Comparison of ENCODE assay signal across 9 mouse cellular contexts in genomic region chr7:19520032-19520431, GRCm38 (mm10). TPM values are rescaled to one million over a fixed set of nuclear protein-coding genes. Genes with fewer than 3 reads are reported as not detected.
DNase-seq lines count a peak whose midpoint lies in the region; ATAC-seq lines count a peak whose summit lies in the region.
"Had no signal": no experiment of that assay in that cellular context is flagged by ENCODE, and none has a peak within 500 bp of the region (broad histone marks: within the 10 kb centered on the region; RNA-seq: fewer than 3 reads in every experiment).

No protein-coding gene starts in this region.

- DNase-seq in heart, adult 8-10 months (ENCODE audit: low spot score): no peak
- DNase-seq in embryonic facial prominence, embryonic 11.5 days (ENCODE audit: low spot score): peak; percentile 32
- no peak for DNase-seq in adrenal gland, postnatal 36 days
- no peak for DNase-seq in Muller cell, postnatal 12 days (ENCODE audit: inconsistent ontology term)
- no peak for DNase-seq in urinary bladder, postnatal 14 days (ENCODE audit: low spot score)
- DNase-seq: adrenal gland, postnatal 25 days had no signal

- H3K4me2 ChIP-seq in heart, embryonic 14.5 days (ENCODE audit: low read length): peak overlapping the region; percentile 72
- H3K4me2 ChIP-seq in embryonic facial prominence, embryonic 11.5 days (ENCODE audit: low read depth, low read length): peak overlapping the region; percentile 36
- H3K4me2 ChIP-seq in intestine, embryonic 15.5 days (replicated peaks): peak overlapping the region; percentile 49
- peak overlapping the region; percentile 49 for H3K4me2 ChIP-seq in midbrain, embryonic 15.5 days

- no peaks in the 10 kb centered on the region for H3K36me3 ChIP-seq in heart, embryonic 14.5 days (ENCODE audit: control insufficient read depth, insufficient read depth, low read length)
- H3K36me3 ChIP-seq in embryonic facial prominence, embryonic 11.5 days (replicated peaks; ENCODE audit: control insufficient read depth, insufficient read depth, low read depth, low read length): no peaks in the 10 kb centered on the region
- H3K36me3 ChIP-seq in intestine, embryonic 15.5 days: no peaks in the 10 kb centered on the region
- no peaks in the 10 kb centered on the region for H3K36me3 ChIP-seq in midbrain, embryonic 15.5 days (replicated peaks)

- 2% methylated on average over 23 of the region's 23 CpGs for WGBS in heart, embryonic 14.5 days
- 6% methylated on average over 18 of the region's 23 CpGs for WGBS in embryonic facial prominence, embryonic 11.5 days
- WGBS in intestine, embryonic 15.5 days: 7% methylated on average over 23 of the region's 23 CpGs
- 3% methylated on average over 23 of the region's 23 CpGs for WGBS in midbrain, embryonic 15.5 days

- peaks cover 15 to 29% of the 10 kb centered on the region in 2 experiments; a peak in 3 of 4 replicates for H3K4me1 ChIP-seq in heart, embryonic 14.5 days (ENCODE audit: control insufficient read depth in 2 of 2, insufficient read depth in 2 of 2, low read length in 2 of 2)
- H3K4me1 ChIP-seq in embryonic facial prominence, embryonic 11.5 days (ENCODE audit: control insufficient read depth, insufficient read depth, low read length): peaks cover 7% of the 10 kb centered on the region; the same call in 1 of the 2 replicates
- H3K4me1 ChIP-seq in intestine, embryonic 15.5 days (replicated peaks): peaks cover 30% of the 10 kb centered on the region
- peaks cover 35% of the 10 kb centered on the region for H3K4me1 ChIP-seq in midbrain, embryonic 15.5 days

- H3K9me3 ChIP-seq in heart, embryonic 14.5 days (ENCODE audit: control insufficient read depth, low read length): no peaks in the 10 kb centered on the region
- no peaks in the 10 kb centered on the region for H3K9me3 ChIP-seq in embryonic facial prominence, embryonic 11.5 days (replicated peaks; ENCODE audit: control insufficient read depth, low read length)
- no peaks in the 10 kb centered on the region for H3K9me3 ChIP-seq in intestine, embryonic 15.5 days
- H3K9me3 ChIP-seq in midbrain, embryonic 15.5 days: no peaks in the 10 kb centered on the region

- H3K4me3 ChIP-seq in heart, embryonic 14.5 days (ENCODE audit: control insufficient read depth in 1 of 2, insufficient read depth in 1 of 2, low read depth in 1 of 2, low read length in 2 of 2): peak overlapping the region; percentile 24 to 37
- peak overlapping the region; percentile 26 for H3K4me3 ChIP-seq in embryonic facial prominence, embryonic 11.5 days (ENCODE audit: low read depth, low read length)
- H3K4me3 ChIP-seq in intestine, embryonic 15.5 days (replicated peaks): peak overlapping the region; percentile 4
- H3K4me3 ChIP-seq in midbrain, embryonic 15.5 days: peak overlapping the region; percentile 26

- H3K27me3 ChIP-seq in heart, embryonic 14.5 days (ENCODE audit: control insufficient read depth, insufficient read depth, low read length): peaks cover 79% of the 10 kb centered on the region
- H3K27me3 ChIP-seq in embryonic facial prominence, embryonic 11.5 days (ENCODE audit: control insufficient read depth, insufficient read depth, low read length): peaks cover 74% of the 10 kb centered on the region
- H3K27me3 ChIP-seq in intestine, embryonic 15.5 days (replicated peaks): peaks cover 78% of the 10 kb centered on the region
- peaks cover 78% of the 10 kb centered on the region for H3K27me3 ChIP-seq in midbrain, embryonic 15.5 days (replicated peaks)

- no peak; the same call in 1 of the 2 replicates for ATAC-seq in heart, embryonic 14.5 days (ENCODE audit: insufficient number of reproducible peaks, insufficient read depth, low FRiP score, low read depth)
- no peak for ATAC-seq in embryonic facial prominence, embryonic 11.5 days (replicated peaks; ENCODE audit: insufficient number of reproducible peaks, low FRiP score, low TSS enrichment, low read depth)
- ATAC-seq in intestine, embryonic 15.5 days: no peak
- no peak for ATAC-seq in midbrain, embryonic 15.5 days (replicated peaks)

- peak overlapping the region; percentile 68 for H3K9ac ChIP-seq in heart, embryonic 14.5 days (ENCODE audit: low read length)
- H3K9ac ChIP-seq in embryonic facial prominence, embryonic 11.5 days (replicated peaks; ENCODE audit: low read length): peak overlapping the region; percentile 46
- H3K9ac ChIP-seq in intestine, embryonic 15.5 days: peak overlapping the region; percentile 11; the same call in 1 of the 2 replicates
- peak overlapping the region; percentile 32; the same call in 1 of the 2 replicates for H3K9ac ChIP-seq in midbrain, embryonic 15.5 days

- no peak overlapping the region for H3K27ac ChIP-seq in heart, embryonic 14.5 days (replicated peaks in 1 of 2; ENCODE audit: control insufficient read depth in 1 of 2, insufficient read depth in 1 of 2, low read depth in 2 of 2, low read length in 2 of 2)
- H3K27ac ChIP-seq in embryonic facial prominence, embryonic 11.5 days (replicated peaks; ENCODE audit: low read depth, low read length): no peak overlapping the region
- no peak overlapping the region for H3K27ac ChIP-seq in intestine, embryonic 15.5 days
- H3K27ac ChIP-seq in midbrain, embryonic 15.5 days: no peak overlapping the region

RNA-seq across cellular contexts. Expression of gene Nkpd1, which starts 2.4 kb away (rescaled TPM):
- not detected in 2 replicates for polyA plus RNA-seq in heart, embryonic 14.5 days (2014; fragmentation: Nextera tagmentation; extraction: Ambion mirVana)
- not detected for total RNA-seq in heart, adult 8-10 months (2022)
- 0.08 TPM in 1 of 2 replicates, not detected in the other for polyA plus RNA-seq in embryonic facial prominence, embryonic 11.5 days (2014; fragmentation: Nextera tagmentation; extraction: Ambion mirVana)
- 0.10 and 0.11 TPM in 2 replicates for polyA plus RNA-seq in intestine, embryonic 15.5 days (2015; fragmentation: Nextera tagmentation; extraction: Ambion mirVana)
- 0.74 and 0.95 TPM in 2 replicates for polyA plus RNA-seq in midbrain, embryonic 15.5 days (2015; fragmentation: Nextera tagmentation; extraction: Ambion mirVana)
- under 1 TPM in 1 of 2 experiments, not detected in 1; 0.17 TPM for total RNA-seq in adrenal gland, postnatal 36 days (2021)
- total RNA-seq: adrenal gland, postnatal 25 days had no signal

RNA-seq across cellular contexts. Expression of gene Trappc6a, which starts 11.8 kb away (rescaled TPM):
- polyA plus RNA-seq in heart, embryonic 14.5 days (2014; fragmentation: Nextera tagmentation; extraction: Ambion mirVana): 87.3 and 92.9 TPM in 2 replicates
- total RNA-seq in heart, adult 8-10 months (2022): 10 to 100 TPM; 36.3 to 44.7 (median 37.2) TPM
- 51.7 and 58.2 TPM in 2 replicates for polyA plus RNA-seq in embryonic facial prominence, embryonic 11.5 days (2014; fragmentation: Nextera tagmentation; extraction: Ambion mirVana)
- polyA plus RNA-seq in intestine, embryonic 15.5 days (2015; fragmentation: Nextera tagmentation; extraction: Ambion mirVana): 124 and 137 TPM in 2 replicates
- polyA plus RNA-seq in midbrain, embryonic 15.5 days (2015; fragmentation: Nextera tagmentation; extraction: Ambion mirVana): 38.3 and 39.1 TPM in 2 replicates
- total RNA-seq in adrenal gland, postnatal 36 days (2021): 10 to 100 TPM; 73.1 to 91.1 TPM

RNA-seq across cellular contexts. Expression of gene Bloc1s3, which starts 11.9 kb away (rescaled TPM):
- 1.4 and 1.7 TPM in 2 replicates for polyA plus RNA-seq in heart, embryonic 14.5 days (2014; fragmentation: Nextera tagmentation; extraction: Ambion mirVana)
- total RNA-seq in heart, adult 8-10 months (2022): 1 to 10 TPM; 2.2 to 3.1 (median 3.0) TPM
- 2.3 and 2.6 TPM in 2 replicates for polyA plus RNA-seq in embryonic facial prominence, embryonic 11.5 days (2014; fragmentation: Nextera tagmentation; extraction: Ambion mirVana)
- polyA plus RNA-seq in intestine, embryonic 15.5 days (2015; fragmentation: Nextera tagmentation; extraction: Ambion mirVana): 1.9 and 2.2 TPM in 2 replicates
- 4.8 and 5.0 TPM in 2 replicates for polyA plus RNA-seq in midbrain, embryonic 15.5 days (2015; fragmentation: Nextera tagmentation; extraction: Ambion mirVana)
- 10 to 100 TPM in 1 of 2 experiments, 1 to 10 TPM in 1; 8.7 to 12.1 TPM for total RNA-seq in adrenal gland, postnatal 36 days (2021)

RNA-seq across cellular contexts. Expression of gene Ppp1r37, which starts 42.8 kb away (rescaled TPM):
- 2.9 and 5.3 TPM in 2 replicates for polyA plus RNA-seq in heart, embryonic 14.5 days (2014; fragmentation: Nextera tagmentation; extraction: Ambion mirVana)
- total RNA-seq in heart, adult 8-10 months (2022): 10 to 100 TPM; 61.6 to 72.9 (median 63.8) TPM
- 3.6 and 3.7 TPM in 2 replicates for polyA plus RNA-seq in embryonic facial prominence, embryonic 11.5 days (2014; fragmentation: Nextera tagmentation; extraction: Ambion mirVana)
- polyA plus RNA-seq in intestine, embryonic 15.5 days (2015; fragmentation: Nextera tagmentation; extraction: Ambion mirVana): 18.3 and 21.8 TPM in 2 replicates
- polyA plus RNA-seq in midbrain, embryonic 15.5 days (2015; fragmentation: Nextera tagmentation; extraction: Ambion mirVana): 44.0 and 48.3 TPM in 2 replicates
- total RNA-seq in adrenal gland, postnatal 36 days (2021): 10 to 100 TPM; 65.5 to 70.2 TPM

RNA-seq across cellular contexts. Expression of gene Exoc3l2, which starts 56.9 kb away (rescaled TPM):
- 1.3 and 1.8 TPM in 2 replicates for polyA plus RNA-seq in heart, embryonic 14.5 days (2014; fragmentation: Nextera tagmentation; extraction: Ambion mirVana)
- 1 to 10 TPM in 3 of 4 experiments, under 1 TPM in 1; 0.94 to 1.5 (median 1.1) TPM for total RNA-seq in heart, adult 8-10 months (2022)
- polyA plus RNA-seq in embryonic facial prominence, embryonic 11.5 days (2014; fragmentation: Nextera tagmentation; extraction: Ambion mirVana): 1.2 and 1.7 TPM in 2 replicates
- 0.50 and 0.53 TPM in 2 replicates for polyA plus RNA-seq in intestine, embryonic 15.5 days (2015; fragmentation: Nextera tagmentation; extraction: Ambion mirVana)
- 0.17 and 0.57 TPM in 2 replicates for polyA plus RNA-seq in midbrain, embryonic 15.5 days (2015; fragmentation: Nextera tagmentation; extraction: Ambion mirVana)
- 10 to 100 TPM; 41.1 to 49.6 TPM for total RNA-seq in adrenal gland, postnatal 36 days (2021)

Comparison
In these comparisons a context has a peak if more than half of its experiments do, and no peak if none do; other contexts are left out.
1. H3K9ac ChIP-seq: peak in every context shown above with its lines; median percentile 68 in heart, embryonic 14.5 days; 46 in embryonic facial prominence, embryonic 11.5 days; 32 in midbrain, embryonic 15.5 days; 11 in intestine, embryonic 15.5 days.